Mouse (Mus musculus) CH12.LX (cell line): Measurements from ENCODE around the gene Gm21992. TPM values are rescaled to one million over a fixed set of nuclear protein-coding genes. Genes with fewer than 3 reads are reported as not detected.

ENCODE experiments used
- DNase-seq: peaks from one replicate; pipeline ENCODE4 v3.0.0-alpha.2; 2013; ENCODE audit errors: extremely low read depth
- H3K27ac ChIP-seq: 2 replicates; pipeline ENCODE4 v1.5.1; 2012; ENCODE audit warnings: low read depth, mild to moderate bottlenecking, control low read depth, moderate library complexity; ENCODE audit not compliant: insufficient read depth
- H3K27me3 ChIP-seq: replicated peaks from 2 replicates; pipeline ENCODE3; 2012; ENCODE audit warnings: inconsistent platforms
- H3K36me3 ChIP-seq, 2 experiments: replicated peaks in 1 of 2; 2 replicates each; pipeline versions ENCODE3 to v1.6.1; 2012; ENCODE audit warnings: inconsistent platforms in 1 of 2, low read length in 1 of 2, mild to moderate bottlenecking in 1 of 2, mixed read lengths in 1 of 2, moderate library complexity in 1 of 2; ENCODE audit not compliant: control insufficient read depth in 1 of 2, insufficient read depth in 1 of 2
- H3K4me1 ChIP-seq, 2 experiments: 2 replicates each; pipeline ENCODE4 v1.6.1; 2012; ENCODE audit warnings: inconsistent platforms in 1 of 2, moderate library complexity in 1 of 2; ENCODE audit not compliant: insufficient read depth in 2 of 2, control insufficient read depth in 1 of 2
- H3K4me2 ChIP-seq: 2 replicates; pipeline ENCODE4 v1.6.1; 2012; ENCODE audit warnings: low read depth, mild to moderate bottlenecking, control low read depth; ENCODE audit not compliant: poor library complexity, insufficient read depth, severe bottlenecking
- H3K4me3 ChIP-seq, 3 experiments: fragments of 150-350 bp in 1 of 3; sonication (generic) in 1 of 3; replicated peaks in 1 of 3; 2 replicates each; pipeline versions ENCODE3 to v1.5.1; 2011 to 2012; ENCODE audit warnings: low read depth in 2 of 3, low read length in 2 of 3, mild to moderate bottlenecking in 2 of 3, moderate library complexity in 2 of 3, control low read depth in 1 of 3, improper control_type of control experiment in 1 of 3, inconsistent platforms in 1 of 3, mixed read lengths in 1 of 3; ENCODE audit not compliant: poor library complexity in 1 of 3
- H3K79me2 ChIP-seq: replicated peaks from 2 replicates; pipeline ENCODE4 v1.6.1; 2012; ENCODE audit warnings: mild to moderate bottlenecking, moderate library complexity; ENCODE audit not compliant: control insufficient read depth, poor library complexity, insufficient read depth, severe bottlenecking; ENCODE audit errors: extremely low read depth
- H3K9ac ChIP-seq: 2 replicates; pipeline ENCODE4 v1.6.1; 2012; ENCODE audit warnings: low read depth, mild to moderate bottlenecking, control low read depth, moderate library complexity; ENCODE audit not compliant: insufficient read depth
- H3K9me3 ChIP-seq: replicated peaks from 2 replicates; pipeline ENCODE3; 2012; ENCODE audit warnings: low read length, inconsistent platforms, mixed read lengths
- BHLHE40 ChIP-seq: IDR thresholded peaks from 2 replicates; pipeline ENCODE4 v1.6.1; 2011; ENCODE audit warnings: mild to moderate bottlenecking, low read depth, low read length, improper control_type of control experiment
- CHD1 ChIP-seq: IDR thresholded peaks from 2 replicates; pipeline ENCODE4 v1.6.1; 2012; ENCODE audit warnings: low read depth, low read length, improper control_type of control experiment, inconsistent platforms
- CHD2 ChIP-seq: IDR thresholded peaks from 2 replicates; pipeline ENCODE4 v1.6.1; 2011; ENCODE audit warnings: low read length, improper control_type of control experiment
- CTCF ChIP-seq, 2 experiments: IDR thresholded peaks in 1 of 2; conservative IDR thresholded peaks in 1 of 2; 2 replicates each; pipeline ENCODE4 v1.5.1; 2011 to 2012; ENCODE audit warnings: low read depth in 2 of 2, low read length in 2 of 2, improper control_type of control experiment in 1 of 2, inconsistent platforms in 1 of 2, mild to moderate bottlenecking in 1 of 2, moderate library complexity in 1 of 2
- E2F4 ChIP-seq: IDR thresholded peaks from 2 replicates; pipeline ENCODE4 v1.6.1; 2011; ENCODE audit warnings: low read depth, low read length, improper control_type of control experiment; ENCODE audit not compliant: insufficient replicate concordance
- ELF1 ChIP-seq: IDR thresholded peaks from 2 replicates; pipeline ENCODE4 v1.6.1; 2014; ENCODE audit warnings: low read depth, mild to moderate bottlenecking, inconsistent platforms, low read length, improper control_type of control experiment
- EP300 ChIP-seq: IDR thresholded peaks from 2 replicates; pipeline ENCODE4 v1.6.1; 2011; ENCODE audit warnings: low read length, improper control_type of control experiment
- ETS1 ChIP-seq: conservative IDR thresholded peaks from 2 replicates; pipeline ENCODE4 v1.6.1; 2012; ENCODE audit warnings: low read depth, mild to moderate bottlenecking, inconsistent platforms, low read length, improper control_type of control experiment, moderate library complexity
- GABPA ChIP-seq: IDR thresholded peaks from 2 replicates; pipeline ENCODE4 v1.6.1; 2012; ENCODE audit warnings: low read depth, low read length, improper control_type of control experiment, inconsistent platforms; ENCODE audit not compliant: insufficient replicate concordance
- HCFC1 ChIP-seq: IDR thresholded peaks from 2 replicates; pipeline ENCODE4 v1.6.1; 2012; ENCODE audit warnings: low read depth, mild to moderate bottlenecking, inconsistent platforms, low read length, improper control_type of control experiment
- IRF4 ChIP-seq: IDR thresholded peaks from 2 replicates; pipeline ENCODE4 v1.6.1; 2014; ENCODE audit warnings: low read depth, mild to moderate bottlenecking, inconsistent platforms, low read length, improper control_type of control experiment
- JUN ChIP-seq: IDR thresholded peaks from 2 replicates; pipeline ENCODE4 v1.6.1; 2011; ENCODE audit warnings: low read depth, mild to moderate bottlenecking, low read length, improper control_type of control experiment, moderate library complexity; ENCODE audit not compliant: insufficient read depth
- JUND ChIP-seq: conservative IDR thresholded peaks from 2 replicates; pipeline ENCODE4 v1.6.1; 2011; ENCODE audit warnings: low read depth, low read length, improper control_type of control experiment
- KAT2A ChIP-seq: IDR thresholded peaks from 2 replicates; pipeline ENCODE4 v1.6.1; 2012; ENCODE audit warnings: low read length, improper control_type of control experiment, inconsistent platforms; ENCODE audit not compliant: insufficient replicate concordance
- MAFK ChIP-seq: IDR thresholded peaks from 2 replicates; pipeline ENCODE4 v1.6.1; 2011; ENCODE audit warnings: low read length, improper control_type of control experiment; ENCODE audit not compliant: insufficient replicate concordance
- MAX ChIP-seq: IDR thresholded peaks from 2 replicates; pipeline ENCODE4 v1.6.1; 2011; ENCODE audit warnings: low read length, improper control_type of control experiment
- MAZ ChIP-seq: IDR thresholded peaks from 2 replicates; pipeline ENCODE4 v1.6.1; 2012; ENCODE audit warnings: low read depth, mild to moderate bottlenecking, inconsistent platforms, low read length, improper control_type of control experiment, moderate library complexity
- MEF2A ChIP-seq: IDR thresholded peaks from 2 replicates; pipeline ENCODE4 v1.6.1; 2014; ENCODE audit warnings: low read depth, mild to moderate bottlenecking, inconsistent platforms, low read length, improper control_type of control experiment, borderline replicate concordance
- MXI1 ChIP-seq: IDR thresholded peaks from 2 replicates; pipeline ENCODE4 v1.6.1; 2011; ENCODE audit warnings: mild to moderate bottlenecking, low read depth, low read length, improper control_type of control experiment
- MYC ChIP-seq: IDR thresholded peaks from 2 replicates; pipeline ENCODE4 v1.6.1; 2011; ENCODE audit warnings: low read depth, mild to moderate bottlenecking, improper control_type of control experiment, low read length
- NELFE ChIP-seq: IDR thresholded peaks from 2 replicates; pipeline ENCODE4 v1.6.1; 2011; ENCODE audit warnings: low read depth, low read length, improper control_type of control experiment
- NRF1 ChIP-seq: IDR thresholded peaks from 2 replicates; pipeline ENCODE4 v1.6.1; 2014; ENCODE audit warnings: low read depth, mild to moderate bottlenecking, inconsistent platforms, low read length, improper control_type of control experiment, moderate library complexity
- PAX5 ChIP-seq: IDR thresholded peaks from 2 replicates; pipeline ENCODE4 v1.6.1; 2012; ENCODE audit warnings: low read length, inconsistent platforms, mixed read lengths
- POLR2A ChIP-seq: IDR thresholded peaks from 2 replicates; pipeline ENCODE4 v1.6.1; 2011; ENCODE audit warnings: low read depth, mild to moderate bottlenecking, improper control_type of control experiment, low read length
- POLR2AphosphoS2 ChIP-seq: IDR thresholded peaks from 2 replicates; pipeline ENCODE4 v1.6.1; 2011; ENCODE audit warnings: low read depth, low read length, improper control_type of control experiment
- RAD21 ChIP-seq: IDR thresholded peaks from 2 replicates; pipeline ENCODE4 v1.6.1; 2011; ENCODE audit warnings: low read depth, mild to moderate bottlenecking, low read length, improper control_type of control experiment, moderate library complexity
- RCOR1 ChIP-seq: conservative IDR thresholded peaks from 2 replicates; pipeline ENCODE4 v1.6.1; 2012; ENCODE audit warnings: low read depth, mild to moderate bottlenecking, inconsistent platforms, low read length, improper control_type of control experiment
- SIN3A ChIP-seq: IDR thresholded peaks from 2 replicates; pipeline ENCODE4 v1.6.1; 2012; ENCODE audit warnings: low read length, improper control_type of control experiment, inconsistent platforms
- SMC3 ChIP-seq: IDR thresholded peaks from 2 replicates; pipeline ENCODE4 v1.6.1; 2011; ENCODE audit warnings: low read depth, low read length, improper control_type of control experiment
- TBP ChIP-seq: conservative IDR thresholded peaks from 2 replicates; pipeline ENCODE4 v1.6.1; 2011; ENCODE audit warnings: low read depth, low read length, improper control_type of control experiment
- TCF12 ChIP-seq: IDR thresholded peaks from 2 replicates; pipeline ENCODE4 v1.6.1; 2014; ENCODE audit warnings: low read depth, mild to moderate bottlenecking, inconsistent platforms, low read length, improper control_type of control experiment
- UBTF ChIP-seq: IDR thresholded peaks from 2 replicates; pipeline ENCODE4 v1.6.1; 2012; ENCODE audit warnings: low read depth, mild to moderate bottlenecking, inconsistent platforms, low read length, improper control_type of control experiment, moderate library complexity
- USF1 ChIP-seq: IDR thresholded peaks from 2 replicates; pipeline ENCODE4 v1.6.1; 2014; ENCODE audit warnings: low read depth, mild to moderate bottlenecking, inconsistent platforms, low read length, improper control_type of control experiment
- USF2 ChIP-seq: conservative IDR thresholded peaks from 2 replicates; pipeline ENCODE4 v1.6.1; 2011; ENCODE audit warnings: low read depth, low read length, improper control_type of control experiment
- ZC3H11A ChIP-seq: IDR thresholded peaks from 2 replicates; pipeline ENCODE4 v1.6.1; 2012; ENCODE audit warnings: low read depth, mild to moderate bottlenecking, inconsistent platforms, low read length, improper control_type of control experiment
- ZKSCAN1 ChIP-seq: IDR thresholded peaks from 2 replicates; pipeline ENCODE4 v1.6.1; 2012; ENCODE audit warnings: low read depth, inconsistent platforms, low read length, improper control_type of control experiment, borderline replicate concordance
- ZMIZ1 ChIP-seq: IDR thresholded peaks from 2 replicates; pipeline ENCODE4 v1.6.1; 2012; ENCODE audit warnings: low read depth, mild to moderate bottlenecking, inconsistent platforms, low read length, improper control_type of control experiment
- ZNF384 ChIP-seq: IDR thresholded peaks from 2 replicates; pipeline ENCODE4 v1.6.1; 2012; ENCODE audit warnings: low read depth, low read length, improper control_type of control experiment, inconsistent platforms
- dilution Hi-C: fragments of 300-500 bp; cut with MboI; formaldehyde crosslinking; loops from 2 replicates; pipeline ENCODE4 v1.14.3; 2020; ENCODE audit warnings: low sequenced_read_pairs; ENCODE audit not compliant: extremely low pct_unique_long_range_greater_than_20kb, extremely low pct_ligation_motif_present
- in situ Hi-C: fragments of 300-500 bp; cut with MboI; formaldehyde crosslinking; loops from 3 replicates; pipeline ENCODE4 v1.14.3; 2019; ENCODE audit warnings: low sequenced_read_pairs, low pct_ligation_motif_present, low pct_unique_long_range_greater_than_20kb, mixed read lengths
- polyA plus RNA-seq: library from polyadenylated mRNA; unstranded; fragments of >175 nt; gene quantifications from 2 replicates; pipeline ENCODE4 v1.2.1, GENCODE M21; 2012; ENCODE audit warnings: low read depth; ENCODE audit not compliant: insufficient read length
- total RNA-seq, 2 experiments: library from RNA; depleted of rRNA; stranded (reverse); fragments of 300-350 nt in 1 of 2; fragments of >200 nt in 1 of 2; gene quantifications; 2 replicates each; pipeline ENCODE4 v1.2.3; 2012 to 2014

The Gm21992 gene
- total and polyA plus RNA-seq, 3 experiments: 3.9 to 44.3 (median 17.0) TPM

DNA sequence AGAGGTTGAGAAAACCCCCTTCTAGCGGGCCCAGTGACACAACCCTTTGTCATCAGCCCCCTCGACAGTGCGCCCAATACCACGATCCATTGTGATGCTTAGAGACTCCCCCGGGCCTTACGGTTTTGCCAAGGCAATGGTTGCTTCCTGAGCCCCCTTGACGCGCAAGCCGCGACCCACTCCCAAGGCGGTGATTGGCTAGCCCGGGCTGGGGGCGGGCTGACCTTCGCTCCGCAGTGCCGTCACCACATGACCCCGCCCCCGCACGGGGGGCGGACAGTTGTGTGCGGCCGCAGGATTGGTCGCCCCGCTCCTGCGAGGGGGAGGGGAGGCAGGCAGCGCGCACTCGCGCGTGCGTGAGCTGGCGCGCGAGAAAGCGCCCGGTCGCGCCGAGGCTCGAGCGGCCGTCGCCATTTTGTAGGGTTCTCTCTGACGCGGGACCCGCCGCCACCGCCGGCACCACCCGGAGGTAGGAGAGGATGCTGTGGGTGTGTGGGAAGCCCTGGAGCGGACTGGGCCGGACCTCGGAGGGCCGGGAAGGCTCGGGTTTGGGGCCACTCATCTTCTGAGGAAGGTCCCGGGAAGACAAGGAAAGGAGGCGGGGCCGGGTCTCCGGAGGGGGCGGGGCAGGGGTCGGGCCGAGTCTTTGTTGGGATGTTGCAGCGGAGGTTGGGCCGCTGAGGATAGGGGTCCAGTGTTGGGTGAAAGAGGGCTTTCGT is 55.1 kb downstream of the Gm21992 start, which contains the start of gene Rbm4b:
Rbm4b (plus strand) TSS at position 305 of the 719 bp plus-strand sequence.
- H3K4me1 ChIP-seq: peaks cover 0 to 28% of the 10 kb centered on the region in 2 experiments; a peak in 2 of 4 replicates
- peaks cover 15% of the 10 kb centered on the region; the same call in 1 of the 2 replicates for H3K79me2 ChIP-seq
- peak within 1 kb of the TSS; percentile 69 to 85 (median 71) for H3K4me3 ChIP-seq
- no peaks in the 10 kb centered on the region for H3K27me3 ChIP-seq
- dilution Hi-C loops: no loop called here
- H3K4me2 ChIP-seq: peak within 1 kb of the TSS; percentile 96
- H3K36me3 ChIP-seq: peaks cover 5 to 26% of the 10 kb centered on the region in 2 experiments
- peak within 1 kb of the TSS; percentile 76 for H3K27ac ChIP-seq
- TF ChIP-seq JUND: no peak
- TF ChIP-seq EP300: no peak
- no peak; the same call in 1 of the 2 replicates for TF ChIP-seq USF2
- TF ChIP-seq RAD21: no peak
- peak; percentile 93 for TF ChIP-seq CHD2
- no peak for TF ChIP-seq ZC3H11A
- no peak for TF ChIP-seq PAX5
- peak; percentile 46 for TF ChIP-seq IRF4
- TF ChIP-seq TCF12: peak; percentile 49; the same call in 1 of the 2 replicates
- peak; percentile 92 for TF ChIP-seq POLR2AphosphoS2
- TF ChIP-seq POLR2A: peak; percentile 73
- TF ChIP-seq BHLHE40: peak; percentile 77
- peak; percentile 88 for TF ChIP-seq MXI1
- no peak for TF ChIP-seq GABPA
- no peak for TF ChIP-seq ZNF384
- TF ChIP-seq ZKSCAN1: no peak
- no peak for TF ChIP-seq RCOR1
- peak; percentile 79 for TF ChIP-seq ZMIZ1
- TF ChIP-seq ELF1: peak; percentile 68; the same call in 1 of the 2 replicates
- TF ChIP-seq SIN3A: peak; percentile 80
- no peak for TF ChIP-seq UBTF
- no peak for TF ChIP-seq CTCF (conservative IDR thresholded peaks at IDR 0.05 in 1 of 2, IDR thresholded peaks at IDR 0.05 in 1 of 2; ENCODE audit: low read depth in 2 of 2, low read length in 2 of 2)
- peak; percentile 73 for TF ChIP-seq HCFC1
- peak; percentile 64 for TF ChIP-seq MEF2A
- no peak for TF ChIP-seq E2F4
- TF ChIP-seq TBP: no peak
- no peak for TF ChIP-seq MAFK
- peak; percentile 58; the same call in 1 of the 2 replicates for TF ChIP-seq MAX
- peak; percentile 73; the same call in 1 of the 2 replicates for TF ChIP-seq NELFE
- no peak for TF ChIP-seq JUN
- 0 out of 2 replicates have a peak, but pooled peaks have one; percentile 2 for TF ChIP-seq CHD1
- no peak for TF ChIP-seq ETS1
- no peak; the same call in 1 of the 2 replicates for TF ChIP-seq MYC
- peak; percentile 89 for TF ChIP-seq NRF1
- peak; percentile 64 for TF ChIP-seq USF1
- no peak for TF ChIP-seq KAT2A
- TF ChIP-seq MAZ: peak; percentile 37; the same call in 1 of the 2 replicates
- TF ChIP-seq SMC3: no peak
- H3K9me3 ChIP-seq: no peaks in the 10 kb centered on the region
- DNase-seq: peak; percentile 93
- peak within 1 kb of the TSS; percentile 86 for H3K9ac ChIP-seq
- in situ Hi-C loops: loop anchor here (5.0 kb wide), 1 partner anchor 86 kb away; no protein-coding TSS in a partner anchor
